Mouse (Mus musculus) C2C12 (cell line): ENCODE data around the gene Gm20388. TPM values are rescaled to one million over a fixed set of nuclear protein-coding genes. Genes with fewer than 3 reads are reported as not detected.
"Not testable (repeated sequence)": the region's sequence is repeated elsewhere in the genome, so short reads cannot be mapped to it uniquely, and the experiment has no call there.

Experiments used
- H3K27me3 ChIP-seq: one replicate; pipeline ENCODE4 v1.6.1; 2011; ENCODE audit not compliant: control insufficient read depth, insufficient read depth, insufficient read length
- H3K36me3 ChIP-seq: one replicate; pipeline ENCODE4 v1.6.1; 2011; ENCODE audit not compliant: control insufficient read depth, insufficient read depth
- H3K4me3 ChIP-seq: one replicate; pipeline ENCODE4 v1.5.1; 2011; ENCODE audit warnings: mild to moderate bottlenecking, control low read depth; ENCODE audit not compliant: poor library complexity, insufficient read depth, severe bottlenecking
- H3K79me2 ChIP-seq: one replicate; pipeline ENCODE4 v1.6.1; 2011; ENCODE audit not compliant: control insufficient read depth, insufficient read depth
- H3K79me3 ChIP-seq: one replicate; pipeline ENCODE4 v1.6.1; 2011; ENCODE audit warnings: low read depth, control low read depth
- H3ac ChIP-seq: one replicate; pipeline ENCODE3; 2011; ENCODE audit warnings: low read depth; ENCODE audit not compliant: control insufficient read depth, insufficient read length
- CEBPB ChIP-seq: IDR thresholded peaks from one replicate; pipeline ENCODE4 v1.6.1; 2011; ENCODE audit warnings: low read depth, mild to moderate bottlenecking, control low read depth, moderate library complexity
- CTCF ChIP-seq: IDR thresholded peaks from one replicate; pipeline ENCODE4 v1.5.1; 2011; ENCODE audit not compliant: control insufficient read depth, insufficient read depth, insufficient read length
- FOSL1 ChIP-seq: IDR thresholded peaks from one replicate; pipeline ENCODE4 v1.8.0; 2011; ENCODE audit warnings: mild to moderate bottlenecking, low read length; ENCODE audit not compliant: poor library complexity, insufficient read depth, severe bottlenecking
- MAX ChIP-seq: IDR thresholded peaks from one replicate; pipeline ENCODE4 v1.6.1; 2011; ENCODE audit warnings: mild to moderate bottlenecking, control low read depth
- MYOD1 ChIP-seq: IDR thresholded peaks from one replicate; pipeline ENCODE4 v1.6.1; 2011; ENCODE audit warnings: low read depth; ENCODE audit not compliant: control insufficient read depth, insufficient read length
- MYOG ChIP-seq: IDR thresholded peaks from one replicate; pipeline ENCODE4 v1.6.1; 2011; ENCODE audit not compliant: control insufficient read depth, insufficient read length; ENCODE audit errors: extremely low read depth
- USF1 ChIP-seq: IDR thresholded peaks from one replicate; pipeline ENCODE4 v1.6.1; 2011; ENCODE audit warnings: low read depth, mild to moderate bottlenecking, control low read depth, moderate library complexity
- polyA plus RNA-seq: library from polyadenylated mRNA; unstranded; fragments of >200 nt; fragmentation: generic; extraction: Trizol; gene quantifications from one replicate; pipeline ENCODE4 v1.2.1, GENCODE M21; 2012; ENCODE audit warnings: missing spikeins

Gm20388 gene
- polyA plus RNA-seq, 1 experiment, result 15.0 TPM

DNA sequence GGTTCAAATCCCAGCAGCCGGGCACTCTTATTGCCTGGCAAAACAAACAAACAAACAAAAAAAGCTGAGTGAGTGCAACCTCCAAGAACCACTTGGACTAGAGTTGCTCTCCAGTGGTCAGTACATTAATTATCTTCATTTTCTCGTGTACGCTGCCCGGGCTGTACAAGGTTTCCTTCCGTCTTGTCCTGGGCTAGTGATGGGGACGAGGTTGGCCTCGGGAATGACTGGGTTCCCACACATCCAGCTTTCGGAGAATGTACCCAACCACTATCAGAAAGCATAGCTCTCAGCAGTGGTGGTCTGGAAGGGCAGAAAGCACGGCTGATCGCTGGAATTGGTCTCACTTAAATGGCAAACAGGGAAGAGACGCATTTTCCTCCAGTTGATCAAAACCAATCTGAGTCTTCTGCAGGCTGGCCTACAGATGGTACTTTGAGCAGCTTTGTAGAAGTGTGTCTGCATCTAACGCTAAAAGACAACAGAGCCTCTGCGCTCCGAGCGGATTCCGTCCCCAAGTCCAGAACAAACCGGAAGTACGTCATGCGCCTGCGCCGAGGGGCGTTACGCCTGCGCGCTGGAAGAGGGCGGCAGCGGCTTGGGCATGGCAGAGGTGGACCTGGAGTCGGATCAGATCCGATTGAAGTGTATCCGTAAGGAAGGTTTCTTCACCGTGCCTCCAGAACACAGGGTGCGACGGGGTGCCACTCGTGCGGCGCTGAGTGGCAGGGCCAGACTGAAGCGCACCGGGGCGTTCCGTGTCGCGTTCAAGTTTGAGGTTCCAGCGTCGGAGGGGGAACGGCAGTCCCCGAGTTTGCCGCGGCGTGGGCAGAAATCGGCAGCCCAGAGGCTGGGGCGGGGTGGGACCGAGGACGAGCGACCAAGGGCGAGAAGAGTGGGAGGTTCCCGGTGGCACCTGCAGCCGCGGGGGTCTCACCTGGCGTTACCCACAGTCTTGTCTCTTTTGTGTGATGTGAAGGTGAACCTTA lies 3313.9 kb downstream of the Gm20388 start, which contains the start of gene Cdk10:
Gene Cdk10 (plus strand): TSS at position 565 of the 989 bp plus-strand sequence.
- Histone ChIP-seq H3K79me3 (peaks cover 5% of the 10 kb centered on the region), H3K27me3 (no peaks in the 10 kb centered on the region), H3K36me3 (peaks cover 7% of the 10 kb centered on the region), H3K4me3 (peak within 1 kb of the TSS; percentile 78), H3K79me2 (peaks cover 14% of the 10 kb centered on the region), H3ac (peak within 1 kb of the TSS; percentile 95)
- no peak for TF ChIP-seq CEBPB
- no peak for TF ChIP-seq FOSL1
- no peak for TF ChIP-seq MYOG
- TF ChIP-seq CTCF, result no peak
- no peak for TF ChIP-seq USF1
- no peak for TF ChIP-seq MYOD1
- TF ChIP-seq MAX, result no peak

DNA sequence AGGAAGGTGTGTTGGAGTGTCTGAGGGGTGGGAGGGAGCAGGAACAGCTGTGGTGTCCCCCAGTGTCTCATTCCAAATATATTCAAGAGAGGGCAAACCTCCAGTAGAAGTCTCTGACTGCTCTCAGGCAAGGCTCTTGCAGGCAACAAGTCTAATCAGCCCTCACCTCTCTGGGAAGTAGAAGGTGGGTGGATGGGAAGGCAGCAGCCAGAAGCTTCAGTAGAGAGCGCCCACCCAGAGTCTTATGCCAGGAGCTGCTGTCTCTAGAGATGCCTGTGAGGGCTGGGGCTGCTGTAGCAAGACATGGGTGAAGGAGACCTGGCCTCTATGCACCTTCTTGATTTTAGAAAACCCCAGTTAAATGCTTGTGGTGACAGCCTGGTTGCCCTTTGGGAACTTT lies 3317.8 kb downstream of the Gm20388 start:
- peaks cover 7% of the 10 kb centered on the region for H3K36me3 ChIP-seq
- H3ac ChIP-seq, result no peak overlapping the region
- TF ChIP-seq FOSL1 (no peak), MAX (no peak), CTCF (no peak), CEBPB (no peak), USF1 (no peak), MYOD1 (no peak), MYOG (no peak)
- peaks cover 5% of the 10 kb centered on the region for H3K79me3 ChIP-seq
- no peaks in the 10 kb centered on the region for H3K27me3 ChIP-seq
- no peak overlapping the region for H3K4me3 ChIP-seq
- peaks cover 14% of the 10 kb centered on the region for H3K79me2 ChIP-seq

DNA sequence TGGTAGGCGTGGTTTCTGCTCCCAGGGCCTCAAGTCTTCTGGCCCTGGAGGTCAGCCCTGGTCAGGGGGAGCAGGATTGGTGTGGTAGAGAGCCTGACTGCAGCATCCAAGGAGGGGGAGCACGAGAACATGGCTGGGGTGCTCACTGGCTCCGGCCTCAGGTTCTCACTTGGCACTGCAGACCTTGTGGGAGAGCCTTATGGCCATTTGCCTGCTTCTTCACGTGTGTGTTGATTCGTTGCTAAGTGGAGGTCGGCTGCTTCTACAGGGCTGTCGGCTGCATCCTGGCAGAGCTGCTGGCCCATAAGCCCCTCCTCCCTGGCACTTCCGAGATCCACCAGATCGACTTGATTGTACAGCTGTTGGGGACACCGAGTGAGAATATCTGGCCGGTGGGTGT lies 3319.7 kb downstream of the Gm20388 start:
- H3K79me3 ChIP-seq, H3K79me2 ChIP-seq, H3K4me3 ChIP-seq, H3K36me3 ChIP-seq, H3K27me3 ChIP-seq, H3ac ChIP-seq: not testable (repeated sequence)

DNA sequence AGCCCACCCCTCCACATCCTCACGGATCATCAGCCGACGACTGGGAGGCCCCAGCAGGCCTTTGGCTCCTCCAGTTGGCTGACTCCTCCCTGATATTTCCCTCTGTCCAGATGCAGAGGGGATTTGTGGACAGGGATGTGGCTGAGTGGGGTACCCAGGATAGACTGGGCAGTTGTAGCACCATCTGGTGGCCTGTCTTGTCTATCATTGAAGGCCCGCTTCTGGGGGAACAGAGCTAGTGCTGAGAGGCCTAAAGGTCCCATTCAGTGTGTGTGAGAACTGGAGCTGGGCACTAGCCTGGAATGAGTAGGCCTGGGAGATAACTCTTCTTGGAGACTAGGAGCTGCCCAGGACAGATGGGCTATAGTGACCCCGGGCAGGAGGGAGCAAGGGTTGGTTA lies 3321.1 kb downstream of the Gm20388 start:
- Histone ChIP-seq H3K79me2 (no peaks in the 10 kb centered on the region), H3K36me3 (peaks cover 7% of the 10 kb centered on the region), H3K27me3 (no peaks in the 10 kb centered on the region), H3ac (no peak overlapping the region), H3K4me3 (no peak overlapping the region), H3K79me3 (no peaks in the 10 kb centered on the region)
- TF ChIP-seq MYOD1, result no peak
- no peak for TF ChIP-seq MYOG
- no peak for TF ChIP-seq CTCF
- TF ChIP-seq USF1, result no peak

DNA sequence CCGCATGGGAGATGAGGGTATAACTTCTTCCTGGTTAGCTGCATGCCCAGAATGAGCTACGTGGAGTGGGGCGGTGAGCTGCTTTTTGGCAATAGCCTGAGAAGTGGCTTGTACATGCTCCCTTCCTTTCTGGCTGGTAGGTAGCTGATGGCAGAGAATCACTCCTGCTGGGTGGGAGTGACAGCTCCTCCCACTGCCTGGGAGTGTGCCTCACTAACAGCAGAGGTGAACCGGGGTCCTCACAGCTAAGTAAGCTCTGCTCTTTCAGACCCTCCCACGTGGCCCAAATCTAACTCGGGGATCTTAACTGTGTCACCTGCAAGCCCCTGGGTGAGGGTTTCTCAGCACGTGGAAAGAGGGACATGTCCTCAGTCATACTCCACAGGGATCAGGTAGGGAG lies 3321.9 kb downstream of the Gm20388 start:
- H3K27me3 ChIP-seq, result no peaks in the 10 kb centered on the region
- H3K36me3 ChIP-seq, result peaks cover 2% of the 10 kb centered on the region
- no peaks in the 10 kb centered on the region for H3K79me2 ChIP-seq
- TF ChIP-seq MYOD1, result no peak
- TF ChIP-seq CTCF, result no peak
- no peak for TF ChIP-seq MAX
- no peak for TF ChIP-seq FOSL1
- TF ChIP-seq USF1, result no peak
- TF ChIP-seq CEBPB, result no peak
- TF ChIP-seq MYOG, result no peak
- H3ac ChIP-seq, result no peak overlapping the region
- no peak overlapping the region for H3K4me3 ChIP-seq
- H3K79me3 ChIP-seq, result no peaks in the 10 kb centered on the region

DNA sequence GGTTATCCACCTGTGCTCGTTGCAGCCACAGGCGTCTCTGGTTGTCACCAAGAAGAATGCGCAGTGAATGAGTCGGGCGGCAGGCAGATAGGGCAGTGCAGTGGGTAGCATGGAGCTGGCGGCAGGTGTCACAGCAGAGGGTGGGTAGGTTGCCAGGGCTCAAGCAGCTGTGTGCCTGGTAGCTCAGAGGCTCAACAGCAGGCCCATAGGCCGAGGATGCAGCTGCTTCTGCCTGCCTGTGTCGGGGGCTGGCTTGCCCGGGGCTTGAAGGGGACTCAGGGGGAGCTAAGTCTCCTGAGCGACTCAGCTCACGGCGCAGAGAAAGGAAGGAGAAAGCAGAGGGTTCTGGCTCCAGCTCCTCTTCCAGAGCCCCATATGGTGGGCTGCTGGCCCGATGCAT lies 3322.7 kb downstream of the Gm20388 start:
- no peak overlapping the region for H3K4me3 ChIP-seq
- H3K36me3 ChIP-seq, result no peaks in the 10 kb centered on the region
- H3ac ChIP-seq, result no peak overlapping the region
- TF ChIP-seq MAX, result no peak
- no peak for TF ChIP-seq MYOG
- TF ChIP-seq USF1, result no peak
- TF ChIP-seq CTCF, result no peak
- TF ChIP-seq MYOD1, result no peak
- no peak for TF ChIP-seq FOSL1
- no peak for TF ChIP-seq CEBPB
- no peaks in the 10 kb centered on the region for H3K79me2 ChIP-seq
- no peaks in the 10 kb centered on the region for H3K79me3 ChIP-seq
- H3K27me3 ChIP-seq, result no peaks in the 10 kb centered on the region
